Mouse (Mus musculus): ENCODE measurements at regions not wholly inside any gene's neighbourhood (a gene's known extent, or its start where the extent isn't known, plus 50 kb on each side); places are given as distances from the start of the nearest gene placed in this dataset.

- DNase-seq (ENCODE audit: low read depth, low spot score): no peak
These were observed 74.1 kb downstream of the B3gnt5 start for GRCm38 (mm10) chr16:19834128-19834527.

GRCm38 (mm10) chr16:19834750-19835149 is 74.7 kb downstream of the B3gnt5 start:
- DNase-seq (ENCODE audit: low read depth, low spot score): no peak

- no peak for DNase-seq (ENCODE audit: low read depth, low spot score)
These were observed 79.8 kb downstream of the B3gnt5 start for GRCm38 (mm10) chr16:19839831-19840230.

- no peak for DNase-seq (ENCODE audit: low read depth, low spot score)
These were observed 82.5 kb downstream of the B3gnt5 start for GRCm38 (mm10) chr16:19842346-19843025.

GRCm38 (mm10) chr16:19843738-19844137 is 83.7 kb downstream of the B3gnt5 start:
- DNase-seq (ENCODE audit: low read depth, low spot score): no peak

- DNase-seq (ENCODE audit: low read depth, low spot score): no peak
These were observed 88.4 kb downstream of the B3gnt5 start for GRCm38 (mm10) chr16:19848395-19848794.

GRCm38 (mm10) chr16:19865306-19865705 is 105.3 kb downstream of the B3gnt5 start:
- DNase-seq (ENCODE audit: low read depth, low spot score): no peak

GRCm38 (mm10) chr16:19865931-19866330 is 105.9 kb downstream of the B3gnt5 start:
- no peak for DNase-seq (ENCODE audit: low read depth, low spot score)

- DNase-seq (ENCODE audit: low read depth, low spot score): no peak
These were observed 109.4 kb downstream of the B3gnt5 start for GRCm38 (mm10) chr16:19869425-19869824.

- no peak for DNase-seq (ENCODE audit: low read depth, low spot score)
These were observed 105.8 kb downstream of the Klhl6 start for GRCm38 (mm10) chr16:19876861-19877554.

GRCm38 (mm10) chr16:19882961-19883360 is 99.9 kb downstream of the Klhl6 start:
- no peak for DNase-seq (ENCODE audit: low read depth, low spot score)

- peak; percentile 44 for DNase-seq (ENCODE audit: low read depth, low spot score)
These were observed 98.9 kb downstream of the Klhl6 start for GRCm38 (mm10) chr16:19883776-19884513.

- no peak for DNase-seq (ENCODE audit: low read depth, low spot score)
These were observed 98.3 kb downstream of the Klhl6 start for GRCm38 (mm10) chr16:19884535-19884934.

GRCm38 (mm10) chr16:19886596-19886995 is 96.2 kb downstream of the Klhl6 start:
- DNase-seq (ENCODE audit: low read depth, low spot score): no peak

GRCm38 (mm10) chr16:19889576-19889975 is 93.3 kb downstream of the Klhl6 start:
- peak; percentile 19 for DNase-seq (ENCODE audit: low read depth, low spot score)

GRCm38 (mm10) chr16:19891441-19891840 is 91.4 kb downstream of the Klhl6 start:
- no peak for DNase-seq (ENCODE audit: low read depth, low spot score)

GRCm38 (mm10) chr16:19894435-19894994 is 88.3 kb downstream of the Klhl6 start:
- no peak for DNase-seq (ENCODE audit: low read depth, low spot score)

All from embryo, embryonic 11.5 days (tissue).